Mouse (Mus musculus): ENCODE results near the gene Gm20604.

Gm20604 gene

DNA sequence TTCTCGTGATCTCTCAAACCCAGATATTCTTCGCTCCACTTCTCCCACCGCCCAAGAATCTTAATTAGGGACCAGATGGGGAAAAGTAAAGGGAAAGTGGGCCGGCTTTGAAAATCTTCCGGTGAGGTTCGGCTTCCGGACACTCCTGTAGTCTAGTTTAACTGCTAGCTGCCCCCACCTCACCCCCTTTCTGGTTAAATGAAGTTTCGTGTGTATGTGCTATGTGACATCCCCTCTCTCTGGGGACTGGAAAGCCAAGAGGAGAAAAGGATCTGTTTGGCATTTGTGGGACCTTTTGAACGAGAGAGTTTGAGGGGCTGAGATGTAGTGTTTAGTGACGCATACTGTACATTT, at the start of gene Gm20604:
Gm20604 (minus strand) TSS at position 270 of the 354 bp plus-strand sequence.
- DNase-seq = no peak

DNA sequence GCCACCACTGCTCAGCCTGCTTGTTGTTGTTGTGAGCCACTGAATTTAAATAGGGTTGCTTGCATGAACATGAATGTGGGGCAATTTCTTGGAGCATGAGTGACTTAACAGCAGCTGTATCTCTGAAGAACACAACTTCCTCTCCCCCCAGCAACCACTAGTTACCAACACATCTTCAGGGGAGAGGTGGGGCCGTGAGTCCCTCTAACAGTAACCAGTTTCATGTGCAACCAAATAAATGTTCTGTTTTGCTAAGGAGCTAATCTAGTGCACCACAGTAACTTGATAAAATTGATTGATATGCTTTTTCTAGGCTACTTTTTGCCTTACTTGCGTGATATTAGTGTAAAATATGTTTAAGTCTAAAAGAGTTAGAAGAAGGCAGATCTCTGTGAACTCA, 41.1 kb upstream of the Gm20604 start:
- no peak for DNase-seq

DNA sequence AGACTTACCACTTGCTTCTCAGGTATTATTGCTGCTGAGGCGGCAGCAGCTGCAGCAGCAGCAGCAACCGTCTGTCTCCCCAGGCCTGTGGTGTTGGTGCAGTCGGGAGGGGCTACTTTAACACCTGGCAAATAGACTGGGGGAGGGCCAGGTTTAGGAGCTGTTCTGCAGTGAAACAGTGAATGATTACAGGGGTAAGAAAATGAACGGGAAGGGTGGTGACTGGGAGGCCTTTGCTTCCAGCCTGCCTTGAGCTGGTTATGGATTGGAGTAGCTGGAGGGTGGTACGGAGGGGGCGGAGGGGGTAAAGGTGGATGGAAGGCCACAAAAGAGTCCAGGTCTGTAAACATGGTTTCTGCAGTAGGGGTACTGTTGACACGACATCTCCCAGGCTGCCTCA, 29.5 kb upstream of the Gm20604 start:
- DNase-seq = peak; percentile 74

GRCm38 (mm10) chr12:102785593-102785985, 27.1 kb upstream of the Gm20604 start:
- no peak for DNase-seq

- no peak for DNase-seq
These were observed 26.6 kb upstream of the Gm20604 start for GRCm38 (mm10) chr12:102784899-102785592.

DNA sequence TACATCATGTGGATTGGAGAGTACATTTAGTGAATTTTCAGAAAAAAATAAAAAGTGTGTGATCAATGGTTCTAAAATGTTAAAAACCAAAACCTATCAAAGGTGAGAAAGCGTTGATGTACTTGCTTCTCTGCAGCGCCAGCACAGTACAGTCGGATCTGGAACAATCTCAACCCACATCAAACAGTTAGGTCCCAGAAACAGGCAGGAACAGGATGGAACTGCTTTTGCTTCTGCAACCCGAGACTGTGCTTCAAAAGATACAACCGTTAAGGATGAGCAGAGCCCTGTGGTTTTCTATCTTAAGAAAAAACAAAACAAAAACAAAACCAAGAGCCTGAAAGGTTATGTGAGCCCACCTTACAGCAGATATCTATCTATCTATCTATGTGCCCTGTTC, 24.4 kb upstream of the Gm20604 start:
- peak; percentile 45 for DNase-seq

DNA sequence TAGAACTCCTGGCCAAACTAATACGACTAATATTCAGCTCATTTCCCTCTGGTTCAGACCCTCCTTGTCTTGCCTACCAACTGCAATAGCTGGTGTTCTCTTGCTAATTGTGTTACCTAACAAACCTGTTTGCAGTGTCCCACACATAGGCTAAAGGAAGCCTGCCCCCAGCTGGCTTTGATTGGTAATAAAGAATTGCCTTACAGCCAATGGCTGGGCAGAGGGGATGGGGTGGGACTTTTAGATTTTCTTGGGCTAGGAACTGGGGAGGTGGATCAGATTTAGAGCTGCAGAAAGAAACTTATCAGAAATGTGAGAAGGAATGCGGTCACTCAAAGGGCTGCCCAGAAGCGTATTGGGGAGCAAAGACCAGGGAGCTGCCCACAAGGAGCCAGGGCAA, 21.0 kb upstream of the Gm20604 start:
- no peak for DNase-seq

DNA sequence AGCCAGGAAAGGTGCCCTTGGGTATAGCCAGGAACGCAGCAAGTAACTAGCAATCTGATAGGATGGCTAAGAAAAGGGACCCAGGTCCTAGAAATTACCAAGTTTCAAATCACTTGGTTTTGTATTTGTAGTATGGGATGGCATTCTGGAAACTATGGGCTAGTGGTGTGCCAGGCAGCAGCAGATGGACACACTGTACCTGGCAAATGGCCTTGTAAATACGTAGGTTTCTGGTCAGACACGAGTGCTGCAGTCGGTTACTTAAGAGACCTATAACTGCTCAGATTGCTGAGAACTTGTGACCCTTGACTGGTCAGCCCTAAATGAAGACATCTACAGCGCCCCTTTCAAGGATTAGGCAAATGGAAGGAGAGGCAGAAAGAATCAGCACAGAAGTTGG, 19.7 kb upstream of the Gm20604 start:
- no peak for DNase-seq

DNA sequence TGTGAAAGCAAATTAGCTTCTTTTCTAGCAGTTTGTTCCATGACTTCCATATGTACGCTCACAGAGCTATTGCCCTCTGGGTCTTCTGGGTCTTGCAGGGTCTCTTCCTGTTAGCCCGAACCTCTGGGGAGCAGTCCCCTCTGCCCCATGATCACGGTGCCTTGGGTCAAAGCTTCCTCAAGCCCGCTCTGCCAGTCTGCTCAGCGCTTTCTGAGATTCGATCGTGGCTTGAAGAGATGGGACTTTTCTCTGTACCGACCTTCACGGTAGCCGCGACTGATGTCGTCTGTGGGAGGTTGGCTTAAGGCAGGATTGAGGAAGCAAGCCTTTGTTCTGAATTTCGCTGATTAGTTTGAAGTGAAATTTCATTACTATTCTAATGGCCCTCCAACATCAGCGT, 17.6 kb upstream of the Gm20604 start:
- no peak for DNase-seq

GRCm38 (mm10) chr12:102772676-102773075, 14.2 kb upstream of the Gm20604 start:
- DNase-seq = no peak

DNA sequence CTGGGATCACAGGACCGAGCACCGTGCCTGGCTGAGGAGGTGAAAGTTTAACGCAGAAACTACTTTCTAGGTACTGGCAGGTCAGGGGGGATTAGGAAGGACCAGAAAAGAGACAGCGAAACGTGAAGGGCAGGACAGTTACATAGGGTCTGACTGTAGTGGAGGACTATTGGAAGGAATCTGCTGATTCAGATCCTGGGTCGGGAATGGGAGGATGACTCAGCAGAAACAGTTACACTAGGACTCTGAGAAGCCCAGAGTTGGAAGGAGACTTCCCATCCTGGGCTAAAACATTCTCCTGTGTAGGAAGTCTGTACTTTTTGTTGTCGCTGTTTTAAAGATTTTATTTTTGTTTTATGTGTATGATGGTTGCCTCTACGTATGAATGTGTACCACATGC, 13.1 kb upstream of the Gm20604 start:
- no peak for DNase-seq

GRCm38 (mm10) chr12:102769000-102769399, 10.5 kb upstream of the Gm20604 start:
- peak; percentile 55 for DNase-seq

DNA sequence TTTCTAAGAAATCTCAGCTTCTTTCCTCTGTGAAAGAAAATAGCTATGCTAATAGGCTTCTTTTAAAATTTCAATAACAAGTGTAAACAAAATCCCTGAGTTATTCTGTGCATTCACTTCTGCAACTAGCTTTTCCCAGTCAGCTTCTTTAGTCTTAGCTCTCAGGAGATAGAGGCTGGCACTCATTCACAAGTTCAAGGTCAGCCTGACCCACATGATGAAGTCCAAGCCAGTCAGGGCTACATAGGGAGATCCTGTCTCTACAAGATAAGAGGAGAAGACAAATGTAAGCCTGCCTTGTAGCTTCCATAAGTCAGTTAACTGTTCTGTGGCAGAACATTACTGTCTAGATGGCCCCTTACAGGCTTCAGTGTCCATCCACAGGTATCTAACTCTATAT, 5.2 kb upstream of the Gm20604 start:
- no peak for DNase-seq

DNA sequence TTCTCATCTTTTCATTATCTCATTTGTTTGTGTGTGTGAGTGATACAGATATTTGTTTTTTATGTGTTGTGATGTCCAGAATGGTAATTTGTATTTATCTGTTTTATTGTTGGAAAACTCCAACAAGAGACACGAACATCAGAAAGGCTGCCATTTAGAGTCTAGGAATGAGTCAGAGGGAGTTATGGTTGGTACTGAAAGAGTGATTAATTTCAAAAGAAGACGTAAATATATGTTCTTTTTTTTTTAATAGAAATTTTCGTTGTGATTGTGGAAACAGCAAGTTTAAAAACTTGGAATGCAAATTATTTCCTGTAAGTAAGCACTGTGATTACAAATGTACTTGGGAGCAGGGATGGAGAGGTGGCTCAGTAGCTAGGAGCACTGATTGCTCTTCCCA, 3.2 kb upstream of the Gm20604 start:
- no peak for DNase-seq

DNA sequence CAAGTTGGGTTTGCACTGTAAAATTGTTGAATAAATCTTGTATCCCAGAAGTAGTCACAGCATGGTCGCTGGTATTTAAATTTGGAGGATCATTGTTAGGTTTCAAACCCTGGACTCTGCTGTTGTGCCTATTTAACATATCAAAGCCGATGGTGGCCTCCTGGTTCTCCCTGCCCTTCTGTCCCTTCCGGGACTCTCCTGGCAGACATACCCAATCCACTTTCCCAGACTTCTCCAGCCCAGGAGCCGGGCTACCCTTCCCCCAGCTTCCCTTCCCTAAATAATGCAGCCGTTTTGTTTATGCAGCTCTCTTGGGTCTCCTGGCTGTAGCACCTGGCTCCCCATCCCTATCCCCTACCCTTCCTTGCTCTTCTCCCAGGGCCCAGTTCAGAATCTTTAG, 464 bp upstream of the Gm20604 start:
- no peak for DNase-seq

GRCm38 (mm10) chr12:102757689-102758402, 626 bp downstream of the Gm20604 start, which contains the start of the genes Gm28051, Gon7 and Ubr7:
Gene Gm28051, minus strand, starts transcription at chr12:102757765.
Gene Gon7, minus strand, starts transcription at chr12:102757803.
Gene Ubr7, plus strand, starts transcription at chr12:102757967.
- peak; percentile 96 for DNase-seq

DNA sequence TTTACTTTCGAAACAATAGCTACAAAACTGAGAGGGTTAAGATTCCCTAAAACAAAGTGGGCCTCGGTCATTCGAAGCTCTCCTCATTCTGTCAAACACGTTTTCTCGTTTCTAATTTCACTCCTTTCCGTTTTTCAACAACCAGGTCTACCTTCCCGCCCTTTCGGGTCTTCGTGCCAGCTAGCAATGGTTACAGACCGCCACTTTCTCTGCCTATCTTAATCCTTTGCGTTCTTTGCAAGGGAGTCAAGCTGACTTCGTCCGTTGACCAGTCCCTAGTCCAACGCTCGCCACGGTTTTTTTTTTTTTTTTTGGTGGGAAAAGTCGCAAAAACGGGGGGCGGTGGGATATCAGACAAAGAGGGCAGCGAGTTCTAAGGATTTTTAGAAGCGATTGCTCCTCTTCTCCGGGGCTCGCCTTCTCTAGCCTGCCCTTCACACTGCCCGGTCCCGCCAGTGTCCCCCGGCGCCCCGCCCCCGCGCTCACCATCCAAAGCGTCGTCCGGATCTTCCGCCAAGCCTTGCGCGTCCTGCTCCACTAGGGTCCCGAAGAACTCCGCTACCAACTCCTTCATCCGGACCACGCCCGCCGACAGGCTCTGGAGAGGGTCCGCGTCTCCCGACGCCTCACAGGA, 1.3 kb downstream of the Gm20604 start:
- DNase-seq = no peak

DNA sequence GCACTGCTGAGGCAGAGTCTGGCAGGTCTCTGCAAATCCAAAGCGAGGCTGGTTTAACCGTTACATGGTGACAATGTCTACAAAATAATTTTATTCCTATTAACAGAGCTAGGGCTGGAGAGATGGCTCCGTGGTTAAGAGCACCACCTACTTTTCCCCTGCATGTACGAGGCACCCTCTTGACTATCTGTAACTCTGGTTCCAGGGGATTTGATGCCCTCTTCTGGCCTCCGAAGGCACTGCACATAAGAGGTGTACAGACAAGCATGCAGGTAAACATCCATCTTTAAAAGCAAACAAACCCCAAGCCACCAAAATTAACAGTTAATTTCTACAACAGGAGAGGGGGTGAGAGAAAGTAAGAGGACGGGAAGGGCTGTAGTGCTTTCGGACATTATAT, 2.2 kb downstream of the Gm20604 start:
- peak; percentile 54 for DNase-seq

DNA sequence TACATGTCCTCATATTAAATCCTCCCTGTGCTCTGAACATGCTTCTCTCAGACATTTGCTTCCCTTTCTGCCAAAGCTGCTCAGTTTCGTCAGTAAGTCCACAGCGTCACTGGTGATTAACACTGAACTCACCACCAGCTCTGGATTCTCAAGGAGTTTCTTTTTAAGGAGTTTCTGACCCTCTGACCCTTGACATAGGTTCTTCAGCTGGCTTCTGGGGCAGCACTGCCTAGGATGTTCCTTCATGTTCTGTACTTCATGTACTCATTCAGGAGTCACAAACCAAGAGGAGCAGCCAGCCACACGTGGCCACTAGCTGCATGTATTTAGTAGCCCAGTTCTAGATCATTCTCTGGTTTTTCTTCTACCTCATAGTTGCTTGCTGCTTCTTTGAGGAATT, 10.2 kb downstream of the Gm20604 start:
- DNase-seq = no peak

DNA sequence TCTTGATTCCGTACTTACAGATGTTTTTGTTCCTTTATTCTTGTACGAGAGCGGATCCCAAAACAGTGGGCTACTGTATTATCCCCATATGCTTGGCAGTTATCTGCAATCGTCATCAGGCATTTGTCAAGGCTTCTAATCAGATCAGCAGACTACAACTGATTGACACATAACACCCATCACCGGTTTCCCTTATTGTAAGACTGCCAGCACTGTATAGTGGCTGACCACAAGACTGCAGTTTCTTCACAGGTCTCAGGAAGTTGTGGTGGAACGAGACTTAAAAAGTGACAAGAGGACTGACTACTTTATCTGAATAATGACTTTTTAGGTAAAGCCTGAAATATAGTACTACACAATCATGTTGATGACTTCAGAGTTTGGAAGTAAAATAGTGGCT, 13.6 kb downstream of the Gm20604 start:
- DNase-seq = no peak

- DNase-seq = peak; percentile 89
These were observed 14.6 kb downstream of the Gm20604 start, which contains the start of the genes Moap1 and Tmem251 for GRCm38 (mm10) chr12:102743589-102744574. Gene Moap1, minus strand, starts transcription at chr12:102743661. Gene Tmem251, plus strand, starts transcription at chr12:102743762.

GRCm38 (mm10) chr12:102743036-102743588, 15.4 kb downstream of the Gm20604 start:
- no peak for DNase-seq

Measured in thymus, postnatal 25 days (tissue).